Mouse (Mus musculus) right cerebral cortex, postnatal 4 days (tissue): ENCODE results near the gene Enpp7.

ENCODE experiments used
- DNase-seq: peaks from one replicate; pipeline ENCODE4 v3.0.0-alpha.2; 2022

Gene Enpp7

DNA sequence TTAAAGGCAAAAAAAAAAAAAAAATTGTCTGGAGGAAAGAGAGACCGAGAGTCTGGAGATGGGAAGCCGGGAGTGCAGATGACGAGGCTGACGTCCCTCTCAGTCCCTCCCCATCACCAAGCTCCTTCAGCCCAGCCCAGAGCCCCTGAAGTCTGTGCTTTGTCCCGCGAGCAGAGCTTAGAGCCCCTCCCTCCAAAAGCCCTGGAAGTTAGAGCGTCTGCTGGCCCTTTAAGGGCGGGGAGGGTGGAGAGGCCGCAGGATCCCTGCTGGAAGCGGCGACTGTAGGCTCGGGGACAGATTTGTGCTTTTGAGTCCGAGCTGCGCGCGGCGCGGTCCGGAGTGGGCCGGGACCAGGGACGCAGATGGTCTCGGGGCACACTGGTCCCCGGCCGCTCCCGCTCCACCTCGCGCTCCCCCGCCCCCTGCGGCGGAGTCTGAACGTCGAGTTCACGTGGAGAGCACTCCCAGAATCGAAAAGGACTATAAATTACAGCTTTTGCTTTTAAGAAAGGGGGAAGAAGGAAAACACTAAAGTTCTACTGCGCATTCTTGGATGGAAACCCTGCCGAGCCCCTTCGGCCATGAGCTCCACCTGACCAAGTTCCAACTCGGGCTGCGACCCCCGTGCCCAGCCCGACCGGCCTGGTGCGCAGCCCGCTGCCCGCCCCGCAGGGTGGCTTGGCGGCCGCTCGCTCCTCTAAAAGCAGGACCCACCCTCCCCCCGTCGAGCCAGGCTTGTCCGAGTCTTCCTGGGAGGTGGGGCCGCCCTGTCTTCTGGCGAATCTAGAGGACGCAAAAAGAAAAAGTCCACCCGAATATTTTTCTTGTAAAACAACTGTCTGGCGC lies 49.2 kb downstream of the Enpp7 start:
- no peak for DNase-seq

DNA sequence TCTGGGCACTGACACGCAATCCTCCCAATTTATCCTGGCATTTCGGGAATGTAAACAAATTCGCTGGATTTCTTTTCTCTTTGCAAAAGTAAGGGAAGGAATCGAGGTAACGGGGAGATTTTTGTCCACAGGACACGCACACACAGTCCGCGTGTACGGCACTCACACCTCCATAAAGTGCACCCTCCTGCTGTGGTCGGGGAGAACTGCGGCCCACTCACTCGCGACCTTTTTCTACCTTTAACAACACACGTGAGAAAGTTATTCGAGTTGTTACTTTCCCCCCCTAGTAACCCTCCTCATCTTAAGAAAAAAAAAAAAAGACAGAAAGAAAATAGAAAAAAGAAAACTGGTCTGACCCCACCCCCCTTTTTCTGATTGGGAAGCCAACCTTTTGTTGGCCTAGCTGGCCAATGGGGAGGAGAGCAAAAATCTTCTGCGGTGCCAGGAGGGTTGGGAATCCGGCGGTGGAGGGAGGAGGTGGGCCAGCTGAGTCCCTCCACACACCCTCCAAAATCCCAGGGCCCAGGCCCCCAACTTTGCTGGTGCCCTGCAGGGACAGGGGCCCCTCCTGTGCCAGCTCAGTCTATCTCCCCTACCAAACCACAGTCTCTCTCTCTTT lies 49.9 kb downstream of the Enpp7 start:
- no peak for DNase-seq

DNA sequence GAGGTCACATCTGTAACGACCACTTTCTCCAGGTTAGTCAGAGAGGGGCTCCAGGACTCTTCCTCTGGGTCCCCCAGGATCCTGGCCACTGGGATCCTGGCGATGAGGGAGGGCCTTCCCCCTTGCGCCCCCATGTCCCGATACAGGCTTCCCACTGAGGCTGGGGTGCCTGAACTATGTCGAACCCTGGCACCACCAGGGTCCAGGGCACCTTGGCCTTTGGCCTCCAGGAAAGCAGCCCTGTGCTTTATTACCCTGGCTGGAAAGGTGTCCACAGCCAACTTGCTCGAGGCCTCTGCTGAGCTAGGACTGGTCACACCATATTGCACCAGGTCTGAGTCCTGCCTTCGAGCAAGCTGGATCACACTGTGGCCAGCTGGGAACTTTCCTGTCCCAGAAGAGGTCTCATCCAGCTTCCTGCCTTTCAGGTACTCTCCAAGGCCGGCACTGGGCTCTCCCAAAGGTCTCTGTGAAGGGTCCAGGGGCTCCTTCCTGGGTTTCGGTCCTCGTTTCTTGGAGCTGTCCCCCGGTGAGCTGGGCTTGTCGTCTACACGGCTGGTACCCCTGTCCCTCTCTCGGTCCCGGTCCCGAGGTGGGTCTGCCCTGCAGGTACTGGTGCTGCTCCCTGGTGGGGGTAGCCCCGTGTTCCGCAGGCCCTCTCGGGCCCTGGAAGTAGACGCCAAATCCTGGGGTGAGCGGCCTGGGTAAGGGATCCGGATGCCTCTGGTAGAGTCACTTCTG lies 50.9 kb downstream of the Enpp7 start:
- DNase-seq: no peak

GRCm38 (mm10) chr11:119039732-119040512 lies 51.9 kb downstream of the Enpp7 start:
- no peak for DNase-seq

DNA sequence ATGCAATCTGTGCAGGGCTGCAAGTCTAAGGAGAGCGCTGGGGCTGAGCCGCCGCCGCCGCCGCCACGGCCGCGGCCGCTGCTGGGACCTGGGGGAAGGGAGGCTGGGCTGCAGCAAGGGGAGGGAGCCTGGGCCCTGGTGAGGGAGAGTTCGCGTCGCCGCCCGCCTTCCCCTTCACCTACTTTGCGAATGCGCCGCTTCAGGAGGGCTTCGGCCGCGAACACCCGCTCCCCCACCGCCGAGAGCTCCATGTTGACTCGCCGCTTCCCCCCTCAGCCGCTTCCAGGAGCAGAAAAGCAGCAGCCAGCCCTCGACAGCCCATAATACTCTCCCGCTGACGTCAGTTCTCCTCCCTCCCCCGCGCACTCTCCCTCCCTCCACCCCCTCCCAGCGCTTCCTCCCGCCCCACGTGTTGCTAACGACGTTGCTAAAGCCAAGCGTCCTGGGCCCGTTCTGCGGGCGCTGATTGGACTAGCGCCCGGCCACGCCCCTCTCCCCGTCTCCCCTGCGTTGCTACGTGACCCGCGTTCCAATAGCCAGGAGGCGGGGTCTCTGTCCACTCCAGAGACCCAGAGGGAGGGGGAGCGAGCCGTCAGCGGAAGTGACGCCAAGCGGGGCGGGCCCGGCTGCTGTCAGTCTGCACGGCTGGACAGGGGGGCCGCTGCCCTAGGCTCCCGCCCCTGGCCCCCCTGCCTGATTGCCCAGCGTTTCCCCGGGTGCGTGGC lies 52.8 kb downstream of the Enpp7 start, which contains the start of gene Cbx8:
Cbx8 (minus strand) TSS at position 370 of the 725 bp plus-strand sequence.
- DNase-seq: peak; percentile 99

- peak; percentile 73 for DNase-seq
Observed at GRCm38 (mm10) chr11:119041325-119041716, 53.3 kb downstream of the Enpp7 start.

DNA sequence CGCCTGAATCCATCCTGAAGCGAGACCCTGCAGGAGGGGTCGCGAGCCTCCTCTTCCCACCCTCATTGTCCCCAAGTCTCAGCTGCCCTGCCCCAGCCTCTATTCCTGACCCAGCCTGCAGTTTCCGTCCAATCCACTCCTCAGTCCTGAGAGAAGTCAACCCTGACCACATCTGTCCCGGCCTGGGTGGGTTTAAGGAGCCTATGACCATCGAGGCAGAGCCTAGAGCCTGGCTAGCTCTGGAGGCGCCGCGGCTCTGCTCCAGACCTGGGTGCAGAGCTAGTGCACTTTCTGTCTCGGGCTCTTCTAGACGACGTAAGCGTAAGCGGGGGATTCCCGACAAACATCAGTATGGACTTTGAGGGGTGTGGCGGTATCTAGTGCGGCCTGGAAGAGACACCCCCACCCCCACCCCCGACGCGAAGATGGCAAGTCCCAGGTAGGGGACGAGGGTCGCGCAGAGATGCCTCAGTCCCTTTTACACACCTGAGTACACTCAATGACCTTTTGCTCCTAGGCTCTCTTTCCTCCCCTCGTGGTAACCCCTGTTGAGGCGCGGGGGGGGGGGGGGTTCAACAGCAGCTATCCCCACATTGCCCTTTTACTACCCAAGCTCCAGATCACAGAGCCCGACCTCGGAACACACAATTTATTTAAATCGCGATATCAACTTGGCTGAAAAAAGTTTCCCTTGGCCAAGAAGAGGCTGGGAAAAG lies 53.9 kb downstream of the Enpp7 start:
- DNase-seq: no peak
